Mouse (Mus musculus) heart, embryonic 12.5 days (tissue): Measurements from ENCODE around the gene Cdkn1a. TPM values are rescaled to one million over a fixed set of nuclear protein-coding genes. Genes with fewer than 3 reads are reported as not detected.

ENCODE experiments used
- ATAC-seq: fragments of 200-750 bp; cut with Nextera tagmentation; 2 replicates; pipeline ENCODE4 v1.8.0; 2017; ENCODE audit warnings: moderate TSS enrichment, moderate library complexity; ENCODE audit not compliant: insufficient number of reproducible peaks, low FRiP score
- H3K27ac ChIP-seq: fragments of 300-500 bp; sonication (generic); 2 replicates; pipeline ENCODE4 v1.5.1; 2016; ENCODE audit warnings: mild to moderate bottlenecking, moderate library complexity; ENCODE audit not compliant: poor library complexity, severe bottlenecking
- H3K27me3 ChIP-seq: fragments of 300-500 bp; sonication (generic); replicated peaks from 2 replicates; pipeline ENCODE4 v1.6.1; 2016; ENCODE audit warnings: mild to moderate bottlenecking, moderate library complexity
- H3K36me3 ChIP-seq: fragments of 300-500 bp; sonication (generic); 2 replicates; pipeline ENCODE4 v1.6.1; 2016; ENCODE audit warnings: mild to moderate bottlenecking, moderate library complexity
- H3K4me1 ChIP-seq: fragments of 300-500 bp; sonication (generic); replicated peaks from 2 replicates; pipeline ENCODE4 v1.6.1; 2016; ENCODE audit warnings: mild to moderate bottlenecking
- H3K4me2 ChIP-seq: fragments of 300-500 bp; sonication (generic); 2 replicates; pipeline ENCODE4 v1.6.1; 2016; ENCODE audit warnings: mild to moderate bottlenecking, moderate library complexity
- H3K4me3 ChIP-seq: fragments of 300-500 bp; sonication (generic); 2 replicates; pipeline ENCODE4 v1.5.1; 2016; ENCODE audit warnings: mild to moderate bottlenecking
- H3K9ac ChIP-seq: fragments of 300-500 bp; sonication (generic); 2 replicates; pipeline ENCODE4 v1.6.1; 2016; ENCODE audit warnings: mild to moderate bottlenecking, moderate library complexity
- H3K9me3 ChIP-seq: fragments of 300-500 bp; sonication (generic); replicated peaks from 2 replicates; pipeline ENCODE4 v1.6.1; 2016; ENCODE audit warnings: mild to moderate bottlenecking, moderate library complexity
- WGBS: fragments of 180-500 bp; shearing (Covaris S2); methylation state at CpG from one replicate; pipeline ENCODE4 v1.1.7; 2016; 5-methylcytosine and 5-hydroxymethylcytosine counted together
- polyA plus RNA-seq: library from polyadenylated mRNA; unstranded; fragments of >200 nt; fragmentation: Nextera tagmentation; extraction: Ambion mirVana; gene quantifications from 2 replicates; pipeline ENCODE4 v1.2.1, GENCODE M21; 2016

Gene Cdkn1a
- polyA plus RNA-seq, 1 experiment from 2014 or later = 45.3 TPM

DNA sequence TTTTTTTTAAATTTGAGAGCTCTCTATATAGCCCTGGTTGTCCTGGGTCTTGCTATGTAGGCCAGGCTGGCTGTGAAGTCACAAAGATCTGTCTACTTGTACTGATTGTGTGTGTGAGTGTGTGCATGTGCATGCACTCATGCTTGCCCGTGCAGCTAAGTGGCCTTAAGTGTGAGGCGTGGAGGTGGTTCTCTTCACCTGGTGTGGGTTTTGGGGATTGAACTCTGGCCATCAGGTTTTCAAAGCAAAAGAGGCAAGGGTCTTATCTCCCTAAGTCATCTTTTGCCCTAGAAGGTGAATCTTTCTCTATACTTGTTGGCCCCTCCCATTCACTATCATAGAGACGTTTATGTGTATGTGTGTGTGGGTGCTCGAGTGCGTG is 41.3 kb upstream of the Cdkn1a start:
- no peak overlapping the region for H3K9ac ChIP-seq
- no peak overlapping the region for H3K27ac ChIP-seq
- H3K4me3 ChIP-seq = no peak overlapping the region
- H3K27me3 ChIP-seq = no peaks in the 10 kb centered on the region
- H3K36me3 ChIP-seq = peaks cover 34% of the 10 kb centered on the region
- 73% methylated on average over 5 of the region's 5 CpGs for WGBS
- no peak overlapping the region for H3K4me2 ChIP-seq
- ATAC-seq = no peak
- 0 out of 2 replicates have a peak, but pooled peaks cover 3% of the 10 kb centered on the region for H3K9me3 ChIP-seq
- peaks cover 40% of the 10 kb centered on the region for H3K4me1 ChIP-seq

DNA sequence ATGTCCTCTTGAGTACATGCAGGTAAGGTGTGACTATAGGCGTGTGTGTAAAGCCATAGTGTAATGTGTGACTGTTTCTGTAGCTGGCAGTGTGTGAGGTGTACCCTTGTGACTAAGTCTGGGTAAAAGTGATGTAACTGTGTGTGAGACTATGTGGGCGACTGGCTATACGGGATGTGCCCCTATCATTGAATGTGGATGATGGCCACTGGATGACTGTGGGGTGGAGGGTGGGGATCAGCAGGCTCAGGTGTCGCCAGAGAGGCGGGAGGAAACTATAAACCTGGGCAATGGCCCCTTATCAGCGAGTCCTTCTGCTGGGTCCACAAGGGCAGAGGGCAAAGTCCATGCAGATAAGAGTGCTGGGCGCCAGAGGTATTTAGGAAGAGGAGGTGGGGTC is 40.9 kb upstream of the Cdkn1a start:
- Histone ChIP-seq H3K4me2 (no peak overlapping the region), H3K36me3 (peaks cover 29% of the 10 kb centered on the region), H3K4me1 (peaks cover 41% of the 10 kb centered on the region), H3K4me3 (no peak overlapping the region), H3K9ac (0 out of 2 replicates have a peak overlapping the region, but pooled peaks have one; percentile 5), H3K27ac (no peak overlapping the region), H3K9me3 (0 out of 2 replicates have a peak, but pooled peaks cover 3% of the 10 kb centered on the region), H3K27me3 (no peaks in the 10 kb centered on the region)
- WGBS = 50% methylated on average over 7 of the region's 7 CpGs
- no peak for ATAC-seq

DNA sequence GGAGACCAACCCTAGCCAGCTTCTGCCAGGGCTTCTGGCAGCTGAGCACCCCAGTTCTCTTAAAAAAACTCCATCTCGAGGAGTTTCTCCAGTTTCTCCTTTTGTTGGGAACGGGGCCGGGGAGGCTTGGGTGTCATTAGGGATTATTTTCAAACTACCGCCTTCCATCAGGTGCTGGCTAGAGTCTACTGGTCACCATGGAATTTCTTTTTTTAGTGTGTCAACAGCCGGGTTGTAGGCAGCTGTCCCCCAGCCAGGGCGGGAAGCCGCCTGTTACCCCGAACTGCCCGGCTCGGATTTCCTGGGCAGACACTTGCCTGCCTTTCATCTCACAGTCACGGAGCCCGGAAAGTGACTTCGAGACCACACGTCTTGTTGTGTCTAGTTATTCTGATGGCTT is 40.0 kb upstream of the Cdkn1a start:
- H3K27ac ChIP-seq = no peak overlapping the region
- peak overlapping the region; percentile 7; the same call in 1 of the 2 replicates for H3K9ac ChIP-seq
- peaks cover 21% of the 10 kb centered on the region for H3K36me3 ChIP-seq
- H3K4me2 ChIP-seq = peak overlapping the region; percentile 27
- 0 out of 2 replicates have a peak, but pooled peaks cover 3% of the 10 kb centered on the region for H3K9me3 ChIP-seq
- ATAC-seq = no peak
- no peak overlapping the region for H3K4me3 ChIP-seq
- WGBS = 30% methylated on average over 14 of the region's 14 CpGs
- no peaks in the 10 kb centered on the region for H3K27me3 ChIP-seq
- peaks cover 36% of the 10 kb centered on the region for H3K4me1 ChIP-seq

DNA sequence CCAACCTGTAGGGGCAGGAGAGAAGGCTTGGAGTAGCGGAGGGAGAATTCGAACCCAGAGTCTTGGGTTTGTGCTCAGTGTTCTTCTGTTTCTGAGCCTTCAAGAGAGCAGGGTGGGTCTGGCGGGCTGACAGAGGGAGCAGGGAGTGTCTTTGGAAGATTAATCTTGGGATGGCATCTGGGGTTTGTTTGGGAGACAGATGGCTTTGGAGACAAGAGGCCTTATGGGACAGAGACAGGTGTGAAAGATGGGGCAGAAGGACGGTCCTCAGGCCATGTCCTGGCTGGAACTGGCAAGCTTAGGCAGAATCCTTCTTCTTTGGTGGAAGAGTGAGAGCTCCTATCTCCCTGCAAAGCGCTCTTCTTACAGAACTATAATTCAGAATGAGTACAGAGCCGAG is 37.7 kb upstream of the Cdkn1a start:
- Histone ChIP-seq H3K4me3 (no peak overlapping the region), H3K4me2 (no peak overlapping the region), H3K9me3 (no peaks in the 10 kb centered on the region), H3K4me1 (peaks cover 46% of the 10 kb centered on the region), H3K27me3 (no peaks in the 10 kb centered on the region), H3K27ac (no peak overlapping the region), H3K36me3 (peaks cover 1% of the 10 kb centered on the region; the same call in 1 of the 2 replicates), H3K9ac (no peak overlapping the region)
- ATAC-seq = no peak
- 87% methylated on average over 6 of the region's 6 CpGs for WGBS

DNA sequence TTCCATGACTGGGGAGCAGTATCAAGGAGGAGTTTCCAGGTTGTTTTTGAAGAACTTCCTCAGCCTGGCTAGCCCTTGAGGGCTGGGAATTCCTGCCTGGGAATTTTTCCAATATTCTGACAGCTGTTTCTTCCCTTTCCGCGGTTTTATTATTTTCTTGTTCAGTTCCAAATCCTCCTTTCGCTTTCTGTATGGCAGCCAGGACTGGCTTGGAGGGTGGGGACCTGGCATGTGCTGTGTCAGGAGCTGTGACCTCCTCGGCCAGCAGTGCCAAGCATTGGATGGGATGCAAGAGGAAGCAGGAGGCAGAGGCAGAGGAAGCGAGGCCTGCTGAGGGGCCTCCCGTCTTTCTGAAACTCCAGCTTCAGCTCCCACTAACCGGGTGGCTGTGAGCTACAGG is 36.9 kb upstream of the Cdkn1a start:
- no peaks in the 10 kb centered on the region for H3K9me3 ChIP-seq
- WGBS = 61% methylated on average over 7 of the region's 7 CpGs
- H3K4me1 ChIP-seq = peaks cover 52% of the 10 kb centered on the region
- H3K4me2 ChIP-seq = no peak overlapping the region
- H3K9ac ChIP-seq = no peak overlapping the region
- H3K27ac ChIP-seq = no peak overlapping the region
- no peaks in the 10 kb centered on the region for H3K36me3 ChIP-seq
- no peaks in the 10 kb centered on the region for H3K27me3 ChIP-seq
- ATAC-seq = no peak
- no peak overlapping the region for H3K4me3 ChIP-seq

DNA sequence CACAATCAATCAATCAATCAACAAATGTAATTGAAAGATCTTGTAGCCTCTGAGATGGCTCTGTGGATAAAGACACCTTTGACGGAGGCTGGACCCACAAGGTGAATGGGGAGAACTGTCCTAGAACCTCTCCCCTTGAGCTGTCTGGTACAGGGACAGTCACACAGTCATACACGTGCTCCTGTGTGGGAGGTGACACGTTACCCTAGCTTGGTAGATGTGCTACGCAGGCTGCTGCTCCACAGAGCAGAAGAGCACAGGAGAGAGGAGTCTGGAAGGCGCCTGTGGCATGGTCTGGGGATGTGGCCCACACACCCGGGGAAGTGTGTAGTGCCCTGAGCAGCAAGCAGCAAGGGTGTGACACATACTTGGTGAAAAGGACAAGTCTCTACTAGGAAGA is 36.3 kb upstream of the Cdkn1a start:
- Histone ChIP-seq H3K36me3 (no peaks in the 10 kb centered on the region), H3K27ac (no peak overlapping the region), H3K9me3 (no peaks in the 10 kb centered on the region), H3K4me3 (no peak overlapping the region), H3K4me2 (no peak overlapping the region), H3K4me1 (peaks cover 56% of the 10 kb centered on the region), H3K9ac (no peak overlapping the region), H3K27me3 (no peaks in the 10 kb centered on the region)
- ATAC-seq = no peak
- WGBS = 74% methylated on average over 6 of the region's 6 CpGs

DNA sequence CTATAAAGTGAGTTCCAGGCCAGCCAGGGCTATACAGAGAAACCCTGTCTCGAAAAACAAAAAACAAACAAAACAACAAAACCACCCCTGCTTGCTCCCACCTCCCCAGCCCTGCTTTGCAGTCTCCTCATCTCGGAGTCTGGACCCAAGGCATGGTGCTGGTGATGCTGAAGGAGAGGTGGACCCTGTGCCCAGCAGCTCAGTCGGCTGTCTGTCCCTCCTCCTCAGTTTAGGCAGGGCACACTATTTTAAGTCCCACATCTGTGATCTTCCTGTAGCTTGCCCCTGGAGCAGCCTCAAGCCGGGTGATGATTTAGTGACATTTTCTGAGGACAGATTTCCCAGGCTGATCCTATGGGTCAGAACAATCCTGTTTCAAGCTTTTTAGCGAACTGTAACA is 35.2 kb upstream of the Cdkn1a start:
- H3K4me3 ChIP-seq = no peak overlapping the region
- H3K9me3 ChIP-seq = no peaks in the 10 kb centered on the region
- no peak overlapping the region for H3K4me2 ChIP-seq
- H3K4me1 ChIP-seq = peaks cover 47% of the 10 kb centered on the region
- 64% methylated on average over 5 of the region's 5 CpGs for WGBS
- H3K27ac ChIP-seq = no peak overlapping the region
- H3K36me3 ChIP-seq = no peaks in the 10 kb centered on the region
- H3K27me3 ChIP-seq = no peaks in the 10 kb centered on the region
- ATAC-seq = no peak
- H3K9ac ChIP-seq = no peak overlapping the region

DNA sequence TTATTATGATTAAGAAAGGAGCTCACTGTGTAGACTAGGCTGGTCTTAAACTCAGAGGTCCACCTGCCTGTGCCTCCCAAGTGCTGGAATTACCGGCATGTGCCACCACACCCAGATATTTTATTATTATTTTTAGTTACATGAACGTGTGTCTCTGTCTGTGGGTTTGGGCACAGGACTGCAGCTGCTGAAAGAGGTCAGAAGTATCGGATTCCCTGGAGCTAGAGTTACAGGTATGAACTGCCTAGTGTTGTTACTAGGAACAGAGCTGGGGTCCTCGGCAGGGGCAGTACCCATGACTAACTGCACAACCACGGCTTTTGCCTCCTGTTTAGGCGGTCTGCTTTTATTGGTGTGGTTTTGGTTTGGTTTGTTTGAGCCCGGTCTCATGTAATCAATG is 34.6 kb upstream of the Cdkn1a start:
- Histone ChIP-seq H3K27me3 (no peaks in the 10 kb centered on the region), H3K4me1 (peaks cover 45% of the 10 kb centered on the region), H3K4me3 (no peak overlapping the region), H3K4me2 (0 out of 2 replicates have a peak overlapping the region, but pooled peaks have one; percentile 9), H3K9me3 (no peaks in the 10 kb centered on the region), H3K36me3 (no peaks in the 10 kb centered on the region), H3K27ac (no peak overlapping the region), H3K9ac (no peak overlapping the region)
- WGBS = 32% methylated on average over 7 of the region's 7 CpGs
- no peak for ATAC-seq

DNA sequence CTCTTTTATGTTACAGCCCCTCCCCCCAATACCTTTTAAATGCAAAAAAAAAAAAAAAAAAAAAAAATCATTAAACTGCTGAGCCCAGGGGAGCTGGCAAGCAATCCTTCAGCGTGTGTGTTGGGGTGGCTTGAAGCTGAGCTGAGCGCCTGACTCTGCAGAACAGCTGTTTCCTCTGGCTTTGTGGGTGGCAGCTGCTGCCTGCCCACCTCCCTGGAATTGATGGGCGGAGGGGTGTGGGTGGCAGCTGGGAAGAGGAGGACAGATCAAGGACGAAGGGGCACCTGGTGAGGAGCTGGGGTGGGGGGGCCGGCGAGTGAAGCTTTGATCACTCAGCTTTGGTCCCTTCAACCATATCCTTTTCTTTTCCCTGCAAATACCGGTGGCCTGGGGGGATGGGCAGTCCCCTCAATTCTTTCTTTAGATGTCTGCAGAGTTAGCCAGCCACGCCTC is 34.1 kb upstream of the Cdkn1a start:
- no peak overlapping the region for H3K4me3 ChIP-seq
- H3K9ac ChIP-seq = no peak overlapping the region
- no peak for ATAC-seq
- no peaks in the 10 kb centered on the region for H3K27me3 ChIP-seq
- H3K36me3 ChIP-seq = no peaks in the 10 kb centered on the region
- no peak overlapping the region for H3K27ac ChIP-seq
- peaks cover 49% of the 10 kb centered on the region for H3K4me1 ChIP-seq
- no peaks in the 10 kb centered on the region for H3K9me3 ChIP-seq
- 0 out of 2 replicates have a peak overlapping the region, but pooled peaks have one; percentile 13 for H3K4me2 ChIP-seq
- 15% methylated on average over 8 of the region's 8 CpGs for WGBS

DNA sequence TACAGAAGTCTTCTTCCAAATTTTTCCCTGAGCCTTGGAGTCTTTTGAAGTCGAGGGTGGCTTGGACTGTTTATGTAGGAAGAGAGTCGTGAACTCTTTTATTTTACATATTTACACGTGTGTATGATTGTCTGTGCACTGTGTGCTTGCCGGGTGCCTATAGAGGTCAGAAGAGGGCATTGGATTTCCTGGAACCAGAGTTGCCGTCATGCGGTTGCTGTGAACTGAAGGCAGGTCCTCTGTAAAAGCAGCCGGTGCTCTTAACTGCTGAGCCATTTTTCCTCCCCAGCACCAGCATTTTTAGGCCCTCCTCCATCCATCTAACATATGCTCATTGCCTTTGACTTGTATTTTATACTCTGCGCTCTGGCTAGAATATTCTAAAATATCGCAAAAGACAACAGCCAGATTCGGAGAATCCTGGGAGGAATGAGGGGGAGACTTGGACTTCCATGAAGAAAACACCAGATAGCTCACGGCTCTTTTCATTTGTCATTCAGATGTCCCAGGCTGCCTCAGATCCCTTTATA is 33.4 kb upstream of the Cdkn1a start:
- H3K4me3 ChIP-seq = no peak overlapping the region
- H3K36me3 ChIP-seq = no peaks in the 10 kb centered on the region
- no peak overlapping the region for H3K4me2 ChIP-seq
- no peak overlapping the region for H3K27ac ChIP-seq
- no peaks in the 10 kb centered on the region for H3K27me3 ChIP-seq
- ATAC-seq = no peak
- H3K9ac ChIP-seq = no peak overlapping the region
- no peaks in the 10 kb centered on the region for H3K9me3 ChIP-seq
- 80% methylated on average over 11 of the region's 11 CpGs for WGBS
- peaks cover 56% of the 10 kb centered on the region for H3K4me1 ChIP-seq

DNA sequence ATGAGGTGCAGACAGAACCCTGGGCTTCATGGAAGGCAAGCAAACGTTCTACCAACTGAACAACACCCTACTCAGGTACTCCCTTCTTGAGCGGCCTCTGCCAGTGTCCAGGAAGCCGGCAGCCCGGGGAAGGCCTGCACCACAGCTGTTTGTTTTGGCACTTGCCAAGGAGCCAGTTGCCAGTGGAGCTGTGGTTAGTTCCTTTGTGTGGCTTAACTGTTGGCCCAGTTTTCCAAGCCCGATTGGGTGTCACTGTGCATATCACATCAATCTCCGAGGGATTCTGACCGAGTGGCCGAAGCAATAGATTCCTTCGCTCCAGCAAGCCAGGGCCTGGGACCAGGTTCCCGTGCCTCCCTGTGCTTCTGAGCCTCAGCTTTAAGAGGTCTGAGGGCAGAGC is 32.8 kb upstream of the Cdkn1a start:
- Histone ChIP-seq H3K4me1 (peaks cover 61% of the 10 kb centered on the region), H3K4me2 (no peak overlapping the region), H3K4me3 (no peak overlapping the region), H3K9me3 (no peaks in the 10 kb centered on the region), H3K36me3 (no peaks in the 10 kb centered on the region), H3K27ac (no peak overlapping the region), H3K27me3 (no peaks in the 10 kb centered on the region), H3K9ac (no peak overlapping the region)
- ATAC-seq = no peak
- WGBS = 56% methylated on average over 10 of the region's 10 CpGs

DNA sequence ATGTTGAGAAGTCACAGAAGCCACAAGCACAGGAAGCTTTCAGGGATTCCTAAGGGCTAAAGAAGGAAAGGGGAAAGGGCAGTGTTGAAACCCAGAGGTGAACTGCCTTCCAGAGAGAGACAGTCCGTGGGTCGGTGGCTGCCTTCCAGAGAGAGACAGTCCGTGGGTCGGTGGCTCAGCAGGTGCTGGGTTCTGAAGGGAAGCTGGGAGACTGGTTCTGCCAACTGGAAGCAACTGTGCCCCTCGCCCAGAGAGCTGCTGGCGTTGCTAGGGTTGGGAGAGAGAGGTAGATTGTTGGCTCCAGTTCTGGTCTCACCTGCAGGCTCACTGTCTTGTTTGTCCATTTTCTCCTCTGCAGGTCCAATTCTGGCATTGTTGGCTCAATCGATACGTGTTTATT is 32.3 kb upstream of the Cdkn1a start:
- H3K9me3 ChIP-seq = no peaks in the 10 kb centered on the region
- no peaks in the 10 kb centered on the region for H3K36me3 ChIP-seq
- no peak for ATAC-seq
- H3K4me1 ChIP-seq = peaks cover 66% of the 10 kb centered on the region
- 51% methylated on average over 8 of the region's 8 CpGs for WGBS
- H3K27ac ChIP-seq = no peak overlapping the region
- no peak overlapping the region for H3K4me2 ChIP-seq
- no peaks in the 10 kb centered on the region for H3K27me3 ChIP-seq
- H3K9ac ChIP-seq = no peak overlapping the region
- no peak overlapping the region for H3K4me3 ChIP-seq
